28 mouse cellular contexts compared by ENCODE assay signal in the genomic region with DNA sequence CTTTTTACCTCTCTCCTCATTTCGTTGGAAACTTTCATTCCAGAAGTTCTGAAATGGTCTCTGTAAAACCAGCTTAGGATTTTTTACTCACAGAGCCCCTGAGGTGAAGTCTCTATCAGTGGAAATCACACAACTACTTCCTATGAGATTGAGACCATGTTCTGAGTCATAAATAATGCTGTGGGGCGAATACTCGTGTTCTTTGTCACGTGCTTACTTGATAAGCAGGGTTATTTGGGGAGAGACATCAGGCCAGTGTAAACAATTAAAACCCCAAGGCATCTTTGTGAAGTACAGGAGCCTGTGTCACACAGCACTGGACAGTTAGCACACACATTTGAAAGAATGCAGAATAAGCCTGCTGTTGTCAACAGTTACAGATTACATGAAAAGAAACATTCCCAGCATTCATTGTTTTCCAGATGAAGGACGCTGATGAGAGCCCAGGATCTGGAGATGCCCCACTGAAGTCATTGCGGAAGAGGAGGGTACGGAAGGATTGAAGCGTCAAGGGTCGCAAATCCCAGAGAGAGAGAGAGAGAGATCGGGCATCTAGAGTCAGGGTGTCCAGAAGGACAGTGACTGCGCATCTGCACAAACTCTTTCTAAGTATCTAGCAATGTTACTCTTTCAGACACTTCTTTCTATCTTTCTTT. TPM values are rescaled to one million over a fixed set of nuclear protein-coding genes. Genes with fewer than 3 reads are reported as not detected.
DNase-seq lines count a peak whose midpoint lies in the region; ATAC-seq and TF ChIP-seq lines count a peak whose summit lies in the region.
"Had no signal": no experiment of that assay in that cellular context is flagged by ENCODE, and none has a peak within 500 bp of the region (broad histone marks: within the 10 kb centered on the region; RNA-seq: fewer than 3 reads in every experiment).

No protein-coding gene starts in this region.

- 45% methylated on average over 11 of the region's 11 CpGs for WGBS in kidney, adult 2 months
- WGBS in kidney, embryonic 16.5 days = 49% methylated on average over 11 of the region's 11 CpGs
- WGBS in liver, embryonic 16.5 days (ENCODE audit: insufficient replicate concordance) = 58% methylated on average over 11 of the region's 11 CpGs

- no peaks in the 10 kb centered on the region for H3K4me1 ChIP-seq in kidney, adult 2 months (ENCODE audit: control insufficient read depth, insufficient read depth, low read length)
- H3K4me1 ChIP-seq in kidney, embryonic 16.5 days (ENCODE audit: insufficient read depth, low read length) = no peaks in the 10 kb centered on the region
- H3K4me1 ChIP-seq in liver, embryonic 16.5 days (ENCODE audit: control insufficient read depth, low read depth, low read length) = peaks cover 64% of the 10 kb centered on the region
- H3K4me1 ChIP-seq: forebrain, embryonic 15.5 days; limb, embryonic 13.5 days; midbrain, embryonic 15.5 days had no signal

- no peak overlapping the region for H3K27ac ChIP-seq in kidney, adult 2 months (ENCODE audit: insufficient read depth, low read depth, low read length)
- no peak overlapping the region for H3K27ac ChIP-seq in kidney, embryonic 16.5 days (ENCODE audit: low read length)
- peak overlapping the region; percentile 61; the same call in 1 of the 2 replicates for H3K27ac ChIP-seq in liver, embryonic 16.5 days (ENCODE audit: low read length)
- H3K27ac ChIP-seq: forebrain, embryonic 10.5 days; forebrain, embryonic 15.5 days; heart, adult 2 months; hindbrain, embryonic 10.5 days; layer of hippocampus, adult 2 months; limb, embryonic 13.5 days; midbrain, embryonic 10.5 days; midbrain, embryonic 15.5 days had no signal

- no peak overlapping the region for H3K4me3 ChIP-seq in kidney, adult 2 months (ENCODE audit: insufficient read depth, low read depth, low read length)
- H3K4me3 ChIP-seq in kidney, embryonic 16.5 days (ENCODE audit: low read length) = no peak overlapping the region
- no peak overlapping the region for H3K4me3 ChIP-seq in liver, embryonic 16.5 days (ENCODE audit: low read depth, low read length)
- H3K4me3 ChIP-seq: forebrain, embryonic 10.5 days; forebrain, embryonic 15.5 days; heart, adult 2 months; hindbrain, embryonic 10.5 days; layer of hippocampus, adult 2 months; limb, embryonic 13.5 days; midbrain, embryonic 10.5 days; midbrain, embryonic 15.5 days had no signal

- ATAC-seq in kidney, embryonic 16.5 days (ENCODE audit: low FRiP score, low TSS enrichment) = no peak
- no peak for ATAC-seq in liver, embryonic 16.5 days (ENCODE audit: low read depth)
- ATAC-seq: forebrain, embryonic 15.5 days; hindbrain, embryonic 16.5 days; midbrain, embryonic 15.5 days had no signal

- H3K27me3 ChIP-seq in kidney, adult 2 months (replicated peaks; ENCODE audit: control insufficient read depth, insufficient read depth, low read length) = no peaks in the 10 kb centered on the region
- no peaks in the 10 kb centered on the region for H3K27me3 ChIP-seq in kidney, embryonic 16.5 days (ENCODE audit: insufficient read depth, low read length)
- no peaks in the 10 kb centered on the region for H3K27me3 ChIP-seq in liver, embryonic 16.5 days (ENCODE audit: control insufficient read depth, insufficient read depth, low read depth, low read length)
- H3K27me3 ChIP-seq: forebrain, embryonic 15.5 days; limb, embryonic 13.5 days; midbrain, embryonic 15.5 days had no signal

- H3K9ac ChIP-seq in kidney, embryonic 16.5 days (replicated peaks; ENCODE audit: low read length) = no peak overlapping the region
- no peak overlapping the region; the same call in 1 of the 2 replicates for H3K9ac ChIP-seq in liver, embryonic 16.5 days (ENCODE audit: low read depth, low read length)
- H3K9ac ChIP-seq: forebrain, embryonic 15.5 days; limb, embryonic 13.5 days; midbrain, embryonic 15.5 days had no signal

- H3K4me2 ChIP-seq in kidney, embryonic 16.5 days (replicated peaks; ENCODE audit: low read depth, low read length) = no peak overlapping the region
- H3K4me2 ChIP-seq in liver, embryonic 16.5 days (ENCODE audit: low read depth, low read length) = no peak overlapping the region
- H3K4me2 ChIP-seq: forebrain, embryonic 15.5 days; limb, embryonic 13.5 days; midbrain, embryonic 15.5 days had no signal

- DNase-seq in heart, adult 11 months = peak; percentile 52
- no peak for DNase-seq in heart, postnatal 4 days
- peak; percentile 40 for DNase-seq in kidney, adult 2 months
- DNase-seq in lung, postnatal 10 days = peak; percentile 13
- DNase-seq in lung, postnatal 14 days = no peak
- no peak for DNase-seq in layer of hippocampus, postnatal 25 days (ENCODE audit: extremely low spot score in 1 of 2, low spot score in 1 of 2)
- DNase-seq: adrenal gland, postnatal 10 days; cerebellum, adult 8-10 months; cerebellum, postnatal 36 days; gastrocnemius, postnatal 25 days; heart, adult 2 months; lung, adult 2 months; right cerebral cortex, adult 18-20 months; spleen, adult 18-20 months; thymus, postnatal 14 days had no signal

- H3K9me3 ChIP-seq in kidney, embryonic 16.5 days (ENCODE audit: low read length) = no peaks in the 10 kb centered on the region
- no peaks in the 10 kb centered on the region for H3K9me3 ChIP-seq in liver, embryonic 16.5 days (replicated peaks; ENCODE audit: control insufficient read depth, low read length)
- H3K9me3 ChIP-seq: forebrain, embryonic 10.5 days; forebrain, embryonic 15.5 days; hindbrain, embryonic 10.5 days; limb, embryonic 13.5 days; midbrain, embryonic 10.5 days; midbrain, embryonic 15.5 days had no signal

- no peak for TF ChIP-seq POLR2A in kidney, adult 2 months (IDR thresholded peaks at IDR 0.05; ENCODE audit: low read depth, low read length)

- no peaks in the 10 kb centered on the region for H3K36me3 ChIP-seq in kidney, adult 2 months (ENCODE audit: control insufficient read depth, insufficient read depth, low read length)
- no peaks in the 10 kb centered on the region for H3K36me3 ChIP-seq in kidney, embryonic 16.5 days (ENCODE audit: insufficient read depth, low read length)
- H3K36me3 ChIP-seq in liver, embryonic 16.5 days (ENCODE audit: control insufficient read depth, insufficient read depth) = no peaks in the 10 kb centered on the region
- H3K36me3 ChIP-seq: forebrain, embryonic 10.5 days; forebrain, embryonic 15.5 days; hindbrain, embryonic 10.5 days; limb, embryonic 13.5 days; midbrain, embryonic 10.5 days; midbrain, embryonic 15.5 days had no signal

- no peak for TF ChIP-seq CTCF in kidney, adult 2 months (conservative IDR thresholded peaks at IDR 0.05; ENCODE audit: insufficient read depth, insufficient read length, low read depth, low read length)

RNA-seq across cellular contexts. Expression of a gene that starts 32.0 kb away (rescaled TPM):
- total RNA-seq in heart, postnatal 4 days (2021) = 10 to 100 TPM; 49.1 to 54.0 TPM
- 15.9 and 24.5 TPM in 2 replicates for polyA plus RNA-seq in kidney, adult 2 months (2012; rRNA removed)
- 104 and 112 TPM in 2 replicates for polyA plus RNA-seq in kidney, embryonic 16.5 days (2015; fragmentation: Nextera tagmentation; extraction: Ambion mirVana)
- 45.7 and 52.9 TPM in 2 replicates for polyA plus RNA-seq in liver, embryonic 16.5 days (2015; fragmentation: Nextera tagmentation; extraction: Ambion mirVana)
- 100 to 1,000 TPM; 212 to 226 TPM for total RNA-seq in layer of hippocampus, postnatal 25 days (2021)

RNA-seq across cellular contexts. Expression of a gene that starts 36.6 kb away (rescaled TPM):
- total RNA-seq in heart, postnatal 4 days (2021) = not detected
- polyA plus RNA-seq in kidney, adult 2 months (2012; rRNA removed) = 0.03 and 0.06 TPM in 2 replicates
- polyA plus RNA-seq in kidney, embryonic 16.5 days (2015; fragmentation: Nextera tagmentation; extraction: Ambion mirVana) = 0.14 and 0.22 TPM in 2 replicates
- 0.20 and 0.30 TPM in 2 replicates for polyA plus RNA-seq in liver, embryonic 16.5 days (2015; fragmentation: Nextera tagmentation; extraction: Ambion mirVana)
- 1 to 10 TPM; 8.2 to 9.1 TPM for total RNA-seq in layer of hippocampus, postnatal 25 days (2021)
- total RNA-seq: gastrocnemius, adult 18-20 months; gastrocnemius, postnatal 25 days; heart, adult 2 months; neutrophil, adult 5-6 weeks had no signal
- polyA plus RNA-seq: heart, postnatal 0 days; lung, adult 2 months had no signal

Comparison
In these comparisons a context has a peak if more than half of its experiments do, and no peak if none do; other contexts are left out.
1. DNase-seq: peak in heart, adult 11 months (single experiment), kidney, adult 2 months (single experiment) and lung, postnatal 10 days (single experiment); none in heart, postnatal 4 days (single experiment), lung, postnatal 14 days (single experiment) and layer of hippocampus, postnatal 25 days (0 of 2).